Mouse (Mus musculus) bone marrow macrophage, adult 2 months (primary cell): Measurements from ENCODE around the gene Pdzrn4.

ENCODE experiments used
- CTCF ChIP-seq: IDR thresholded peaks from 2 replicates; pipeline ENCODE4 v1.5.1; 2012; ENCODE audit warnings: low read depth, mild to moderate bottlenecking, low read length, moderate library complexity
- POLR2A ChIP-seq: IDR thresholded peaks from 2 replicates; pipeline ENCODE4 v1.6.1; 2012; ENCODE audit warnings: mild to moderate bottlenecking, low read depth, low read length, borderline replicate concordance

GRCm38 (mm10) chr15:92447708-92448147, 51.0 kb downstream of the Pdzrn4 start:
- TF ChIP-seq CTCF (no peak), POLR2A (no peak)
